Mouse (Mus musculus) embryonic facial prominence, embryonic 10.5 days (tissue): Measurements from ENCODE around the gene Mapk8ip3. TPM values are rescaled to one million over a fixed set of nuclear protein-coding genes. Genes with fewer than 3 reads are reported as not detected.

Experiments used
- DNase-seq: peaks from one replicate; pipeline ENCODE4 v3.0.0-alpha.2; 2017; ENCODE audit warnings: low spot score
- H3K27ac ChIP-seq: fragments of 300-500 bp; sonication (generic); replicated peaks from 2 replicates; pipeline ENCODE4 v1.5.1; 2016; ENCODE audit warnings: mild to moderate bottlenecking
- H3K27me3 ChIP-seq: fragments of 300-500 bp; sonication (generic); replicated peaks from 2 replicates; pipeline ENCODE4 v1.6.1; 2016; ENCODE audit warnings: low read depth, mild to moderate bottlenecking; ENCODE audit not compliant: poor library complexity, severe bottlenecking
- H3K36me3 ChIP-seq: fragments of 300-500 bp; sonication (generic); replicated peaks from 2 replicates; pipeline ENCODE4 v1.6.1; 2016; ENCODE audit warnings: mild to moderate bottlenecking, moderate library complexity
- H3K4me1 ChIP-seq: fragments of 300-500 bp; sonication (generic); 2 replicates; pipeline ENCODE4 v1.6.1; 2016
- H3K4me3 ChIP-seq: fragments of 300-500 bp; sonication (generic); 2 replicates; pipeline ENCODE4 v1.5.1; 2016; ENCODE audit warnings: mild to moderate bottlenecking, moderate library complexity
- H3K9me3 ChIP-seq: fragments of 300-500 bp; sonication (generic); 2 replicates; pipeline ENCODE4 v1.6.1; 2016; ENCODE audit warnings: mild to moderate bottlenecking
- WGBS: fragments of 180-500 bp; shearing (Covaris S2); methylation state at CpG from one replicate; pipeline ENCODE4 v1.1.7; 2016; 5-methylcytosine and 5-hydroxymethylcytosine counted together
- polyA plus RNA-seq: library from polyadenylated mRNA; unstranded; fragments of >200 nt; fragmentation: Nextera tagmentation; extraction: Ambion mirVana; gene quantifications from 2 replicates; pipeline ENCODE4 v1.2.1, GENCODE M21; 2016

Gene Mapk8ip3
- polyA plus RNA-seq, 1 experiment from 2014 or later: 40.9 TPM

DNA sequence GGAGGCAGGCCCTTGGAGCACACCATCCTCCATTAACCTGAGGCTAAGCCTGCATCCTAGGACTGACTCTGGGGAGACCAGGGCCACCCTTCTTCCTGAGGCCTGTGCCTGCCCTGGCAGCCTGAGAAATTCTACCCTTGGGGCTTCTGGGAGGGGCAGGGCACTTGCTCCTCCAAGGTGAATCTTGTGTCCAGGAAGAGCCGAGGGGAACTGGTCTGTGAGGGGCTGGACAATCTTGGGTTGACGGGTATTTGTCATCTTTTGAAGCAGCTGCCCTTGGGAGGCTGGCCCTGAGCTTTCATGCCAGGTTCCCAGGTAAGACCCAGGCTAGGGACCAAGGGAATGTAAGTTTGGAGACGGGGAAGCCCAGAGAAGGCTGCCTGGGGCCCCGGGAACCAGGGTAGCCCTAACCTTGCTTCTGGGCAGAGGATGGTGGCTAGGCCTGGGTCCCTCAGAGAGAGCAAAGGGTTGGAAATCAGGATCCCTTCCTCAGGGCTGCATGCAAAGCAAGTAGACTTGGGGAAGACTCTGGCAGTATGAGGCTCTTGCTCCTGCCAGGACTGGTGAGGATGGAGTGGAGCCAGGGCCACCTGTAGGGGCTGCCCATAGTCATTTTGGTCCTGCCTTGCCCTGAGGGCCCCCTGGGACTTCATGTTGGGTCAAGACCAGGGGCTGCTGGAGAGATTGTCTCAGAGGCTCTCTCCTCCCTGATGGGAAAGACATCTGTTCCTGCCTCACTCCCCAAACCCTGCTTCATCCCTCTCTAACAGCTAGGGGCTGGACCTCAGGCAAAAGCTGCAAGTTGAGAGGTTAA, 38.5 kb downstream of the Mapk8ip3 start:
- Histone ChIP-seq H3K4me3 (peak overlapping the region; percentile 83; the same call in 1 of the 2 replicates), H3K9me3 (no peaks in the 10 kb centered on the region), H3K4me1 (peaks cover 45% of the 10 kb centered on the region), H3K27ac (no peak overlapping the region), H3K27me3 (no peaks in the 10 kb centered on the region), H3K36me3 (peaks cover 74% of the 10 kb centered on the region)
- DNase-seq: no peak
- whole genome bisulfite sequencing: 83% methylated on average over 4 of the region's 4 CpGs

DNA sequence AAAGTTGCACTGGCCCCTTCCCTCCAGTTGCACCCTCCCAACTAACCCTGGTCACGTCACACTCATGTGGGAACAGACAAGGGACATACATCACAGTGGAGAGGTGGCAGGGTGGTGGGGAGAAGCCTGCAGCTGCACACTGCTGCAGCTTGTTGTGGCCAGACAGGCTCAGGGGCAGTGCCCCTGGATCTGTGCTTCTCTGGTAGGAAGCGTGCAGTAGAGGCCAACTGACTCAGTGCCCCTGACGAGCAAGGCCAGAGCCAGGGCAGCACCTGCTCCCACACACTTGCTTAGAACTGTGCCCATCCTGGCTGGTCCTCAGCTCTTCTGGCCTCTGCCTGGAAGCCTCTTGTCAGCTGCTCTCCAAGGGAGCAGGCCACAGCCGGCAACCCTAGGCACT, 39.2 kb downstream of the Mapk8ip3 start:
- no peak for DNase-seq
- Histone ChIP-seq H3K9me3 (no peaks in the 10 kb centered on the region), H3K27me3 (no peaks in the 10 kb centered on the region), H3K4me3 (peak overlapping the region; percentile 83), H3K27ac (no peak overlapping the region), H3K36me3 (peaks cover 74% of the 10 kb centered on the region), H3K4me1 (peaks cover 46% of the 10 kb centered on the region)
- 81% methylated on average over 4 of the region's 4 CpGs for WGBS

DNA sequence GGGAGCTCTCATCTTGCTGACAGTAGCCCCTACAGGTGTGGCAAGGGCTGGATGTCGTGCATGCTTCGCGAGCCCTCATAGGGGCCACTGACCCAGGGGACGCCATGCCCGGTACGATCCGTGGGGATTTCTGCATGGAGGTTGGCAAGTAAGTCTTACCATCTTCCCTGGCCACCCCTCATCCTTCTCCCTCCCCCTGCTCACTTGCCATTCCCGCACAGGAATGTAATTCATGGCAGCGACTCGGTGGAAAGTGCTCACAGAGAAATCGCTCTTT, 39.8 kb downstream of the Mapk8ip3 start:
- Histone ChIP-seq H3K36me3 (peaks cover 74% of the 10 kb centered on the region), H3K4me3 (peak overlapping the region; percentile 83), H3K4me1 (peaks cover 46% of the 10 kb centered on the region), H3K9me3 (no peaks in the 10 kb centered on the region), H3K27ac (peak overlapping the region; percentile 90), H3K27me3 (no peaks in the 10 kb centered on the region)
- WGBS: 41% methylated on average over 11 of the region's 11 CpGs
- no peak for DNase-seq

DNA sequence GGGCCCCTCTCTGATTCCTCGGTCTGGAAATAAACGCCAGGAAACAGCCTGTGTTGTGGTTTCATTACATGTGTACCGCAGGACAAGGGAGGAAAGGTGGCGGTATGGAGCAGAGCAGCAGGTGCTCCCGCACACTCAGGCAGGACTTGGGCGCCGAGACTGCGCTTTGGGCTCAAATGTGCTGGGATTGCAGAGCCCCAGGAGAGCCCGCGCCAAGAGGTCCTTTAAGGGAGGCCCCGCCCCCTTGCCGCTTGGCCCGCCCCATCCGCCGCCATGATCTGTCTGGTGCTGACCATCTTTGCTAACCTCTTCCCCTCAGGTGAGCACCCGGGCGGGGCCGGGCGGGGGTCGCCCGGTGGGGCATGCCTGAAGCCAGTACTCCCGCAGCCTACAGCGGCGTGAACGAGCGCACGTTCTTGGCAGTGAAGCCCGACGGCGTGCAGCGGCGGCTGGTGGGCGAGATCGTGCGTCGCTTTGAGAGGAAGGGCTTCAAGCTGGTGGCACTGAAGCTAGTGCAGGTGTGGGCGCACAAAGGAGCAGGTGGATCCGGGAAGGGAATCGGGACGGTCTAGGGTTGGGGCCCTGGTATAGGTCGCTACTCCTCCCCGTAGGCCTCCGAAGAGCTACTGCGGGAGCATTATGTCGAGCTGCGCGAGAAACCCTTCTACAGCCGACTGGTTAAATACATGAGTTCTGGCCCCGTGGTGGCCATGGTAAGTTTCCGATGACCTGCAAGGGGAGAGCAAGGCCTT, 40.4 kb downstream of the Mapk8ip3 start, which contains the start of gene Nme3:
Gene Nme3, plus strand, starts transcription at position 260 of the 752 bp plus-strand sequence.
- 2% methylated on average over 50 of the region's 50 CpGs for WGBS
- peaks cover 46% of the 10 kb centered on the region for H3K4me1 ChIP-seq

DNA sequence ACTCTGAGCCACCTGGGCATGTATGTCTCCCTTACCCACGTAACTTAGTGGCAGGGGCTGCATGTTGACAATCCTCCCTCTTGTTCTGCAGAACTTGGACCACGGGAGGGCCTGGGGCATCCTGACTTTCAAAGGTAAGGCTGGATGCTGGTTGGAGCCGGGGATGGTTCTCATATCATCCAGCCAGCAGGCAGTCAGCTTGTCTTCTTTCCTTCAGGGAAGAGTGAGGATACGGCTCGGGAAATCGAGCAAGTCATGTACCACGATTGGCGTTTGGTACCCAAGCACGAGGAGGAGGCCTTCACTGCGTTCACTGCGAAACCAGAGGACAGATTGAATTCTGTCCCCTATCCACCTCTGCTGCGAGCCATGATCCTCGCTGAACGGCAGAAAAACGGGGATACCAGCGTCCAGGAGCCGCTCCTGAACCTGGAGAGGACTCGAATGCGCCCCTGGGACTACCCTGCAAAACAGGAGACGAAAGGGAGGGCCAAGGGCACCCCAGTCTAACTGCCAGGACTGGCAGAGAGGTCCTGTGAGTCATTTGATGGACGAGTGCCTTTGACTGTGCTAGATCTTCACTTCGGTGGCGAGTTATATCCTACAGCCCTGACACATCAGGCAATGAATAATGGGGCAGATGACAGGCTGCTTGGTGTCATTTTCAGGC, 41.1 kb downstream of the Mapk8ip3 start:
- Histone ChIP-seq H3K4me1 (peaks cover 46% of the 10 kb centered on the region), H3K27me3 (no peaks in the 10 kb centered on the region), H3K9me3 (no peaks in the 10 kb centered on the region), H3K4me3 (peak overlapping the region; percentile 83), H3K36me3 (peaks cover 74% of the 10 kb centered on the region), H3K27ac (peak overlapping the region; percentile 90)
- WGBS: 13% methylated on average over 23 of the region's 23 CpGs
- DNase-seq: no peak

More for the DNA sequence above, 40.4 kb downstream of the Mapk8ip3 start, which contains the start of gene Nme3:
- H3K36me3 ChIP-seq: peaks cover 74% of the 10 kb centered on the region
- H3K4me3 ChIP-seq: peak within 1 kb of the TSS; percentile 83
- H3K27ac ChIP-seq: peak within 1 kb of the TSS; percentile 90
- H3K9me3 ChIP-seq: no peaks in the 10 kb centered on the region
- peak; percentile 86 for DNase-seq
- H3K27me3 ChIP-seq: no peaks in the 10 kb centered on the region

DNA sequence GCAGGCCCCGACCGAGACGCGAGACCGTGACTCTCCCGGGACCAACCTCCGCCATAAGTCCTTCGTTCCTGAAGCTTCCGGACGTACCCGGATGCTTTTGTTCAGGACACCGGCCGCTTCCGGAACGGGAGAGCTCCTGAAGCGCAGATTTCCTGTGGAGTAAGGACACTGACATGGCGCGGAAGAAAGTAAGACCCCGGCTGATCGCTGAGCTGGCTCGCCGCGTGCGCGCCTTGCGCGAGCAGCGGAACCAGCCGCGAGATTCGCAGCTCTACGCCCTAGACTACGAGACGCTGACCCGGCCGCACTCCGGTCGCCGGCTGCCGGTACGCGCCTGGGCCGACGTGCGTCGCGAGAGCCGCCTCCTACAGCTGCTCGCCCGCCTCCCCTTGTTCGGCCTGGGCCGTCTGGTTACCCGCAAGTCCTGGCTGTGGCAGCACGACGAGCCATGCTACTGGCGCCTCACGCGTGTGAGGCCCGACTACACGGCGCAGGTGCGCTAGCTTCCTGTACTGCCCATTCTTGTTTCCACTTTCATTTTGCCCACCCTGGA, 41.7 kb downstream of the Mapk8ip3 start, which contains the start of the genes Eme2 and Mrps34:
Gene Eme2, minus strand, starts transcription at position 93 of the 553 bp plus-strand sequence.
Gene Mrps34, plus strand, starts transcription at position 122 of the 553 bp plus-strand sequence.
- no peaks in the 10 kb centered on the region for H3K27me3 ChIP-seq
- WGBS: under 1% methylated on average over 62 of the region's 62 CpGs
- peak within 1 kb of the TSS; percentile 83 for H3K4me3 ChIP-seq
- peak; percentile 91 for DNase-seq
- no peaks in the 10 kb centered on the region for H3K9me3 ChIP-seq
- H3K27ac ChIP-seq: peak within 1 kb of the TSS; percentile 90
- peaks cover 74% of the 10 kb centered on the region for H3K36me3 ChIP-seq
- peaks cover 46% of the 10 kb centered on the region for H3K4me1 ChIP-seq

DNA sequence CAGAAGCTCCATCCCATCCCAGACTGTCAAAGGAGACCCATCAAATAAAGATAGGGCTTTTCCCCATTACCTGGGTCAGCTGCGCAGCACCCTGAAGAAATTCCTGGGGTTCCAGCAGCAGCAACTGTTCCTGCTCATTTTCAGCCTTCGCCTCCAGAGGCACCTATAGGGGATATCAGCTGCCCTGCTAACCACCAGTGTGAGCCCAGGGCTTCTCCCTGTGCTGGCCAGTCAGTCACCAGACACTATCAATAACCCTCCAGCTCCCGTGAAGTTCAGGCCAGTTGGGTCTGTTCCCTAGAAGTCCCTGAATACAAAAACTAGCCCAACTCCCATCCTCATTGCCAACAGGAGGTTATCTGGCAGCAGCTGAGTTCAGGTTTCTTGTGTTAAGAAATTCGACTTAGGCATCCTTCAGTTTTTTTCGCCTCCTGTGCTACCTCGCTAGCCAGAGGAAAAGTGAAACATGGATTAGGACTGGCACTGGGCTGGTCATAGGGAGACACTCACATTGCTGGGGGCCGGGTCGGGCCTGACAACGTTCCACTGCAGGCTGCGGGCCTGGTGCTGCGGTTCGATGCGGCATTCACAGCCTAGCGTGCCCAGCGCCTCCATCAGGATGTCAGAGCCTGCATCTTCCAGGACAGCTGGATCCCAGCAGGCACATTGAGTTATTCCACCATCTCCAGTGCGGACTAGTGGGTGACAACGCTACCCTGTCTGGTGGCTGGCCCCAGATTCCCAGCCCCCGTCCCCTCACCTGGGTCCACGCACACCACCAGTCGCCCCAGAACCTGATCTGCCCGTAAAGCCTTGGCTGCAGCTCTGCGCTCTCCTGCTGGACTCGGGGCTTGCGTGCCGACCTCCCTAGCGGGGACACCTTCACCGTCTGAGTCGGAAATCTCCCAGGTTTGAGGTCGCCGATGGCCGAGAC, 42.4 kb downstream of the Mapk8ip3 start:
- Histone ChIP-seq H3K27me3 (no peaks in the 10 kb centered on the region), H3K27ac (peak overlapping the region; percentile 90), H3K9me3 (no peaks in the 10 kb centered on the region), H3K4me1 (peaks cover 46% of the 10 kb centered on the region), H3K36me3 (peaks cover 74% of the 10 kb centered on the region), H3K4me3 (peak overlapping the region; percentile 83)
- WGBS: 10% methylated on average over 31 of the region's 31 CpGs
- no peak for DNase-seq

DNA sequence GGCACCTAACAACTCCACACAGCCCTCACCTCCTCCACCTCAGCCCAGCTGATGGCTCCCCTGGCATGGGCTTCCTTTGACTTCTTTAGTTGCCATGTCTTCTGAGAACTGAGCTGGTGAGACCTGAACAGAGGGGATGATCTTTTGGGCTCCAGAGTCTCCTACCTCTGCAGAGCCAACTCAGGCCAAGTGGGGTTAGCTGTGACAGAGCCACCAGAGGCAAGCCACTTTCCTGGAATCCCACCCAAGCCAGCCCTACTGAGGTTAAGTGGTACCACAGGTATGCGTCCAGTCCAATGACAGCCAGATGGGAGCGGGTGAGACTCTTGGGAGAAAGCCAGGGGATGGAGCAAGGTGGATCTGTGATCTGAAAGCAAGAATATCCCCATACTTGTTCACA, 43.5 kb downstream of the Mapk8ip3 start:
- Histone ChIP-seq H3K4me3 (peak overlapping the region; percentile 83; the same call in 1 of the 2 replicates), H3K9me3 (no peaks in the 10 kb centered on the region), H3K27ac (no peak overlapping the region), H3K27me3 (no peaks in the 10 kb centered on the region), H3K36me3 (peaks cover 73% of the 10 kb centered on the region), H3K4me1 (peaks cover 46% of the 10 kb centered on the region)
- DNase-seq: no peak
- 95% methylated on average over 2 of the region's 2 CpGs for WGBS

DNA sequence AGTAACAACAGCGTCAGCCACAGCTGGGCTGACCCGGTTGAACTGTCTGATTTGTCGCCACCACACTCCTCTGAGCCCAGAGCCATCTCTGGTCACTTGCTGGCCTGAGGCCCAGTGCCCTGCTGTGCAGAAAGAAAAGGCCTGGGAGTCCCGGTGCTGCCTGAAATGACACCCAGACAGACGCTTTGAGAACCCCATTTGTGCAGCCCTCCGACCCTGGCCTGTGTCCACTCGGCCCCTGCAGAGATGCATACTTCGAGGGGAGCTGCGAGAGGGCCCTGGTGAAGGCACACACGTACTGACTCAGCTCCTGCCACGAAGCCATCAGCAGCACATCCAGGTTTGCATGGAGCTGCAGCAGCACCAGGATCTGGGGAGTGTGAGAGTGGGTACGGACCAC, 44.0 kb downstream of the Mapk8ip3 start:
- Histone ChIP-seq H3K4me1 (peaks cover 45% of the 10 kb centered on the region), H3K4me3 (peak overlapping the region; percentile 83; the same call in 1 of the 2 replicates), H3K27me3 (no peaks in the 10 kb centered on the region), H3K27ac (no peak overlapping the region), H3K9me3 (no peaks in the 10 kb centered on the region), H3K36me3 (peaks cover 68% of the 10 kb centered on the region)
- 92% methylated on average over 12 of the region's 12 CpGs for WGBS
- DNase-seq: no peak

DNA sequence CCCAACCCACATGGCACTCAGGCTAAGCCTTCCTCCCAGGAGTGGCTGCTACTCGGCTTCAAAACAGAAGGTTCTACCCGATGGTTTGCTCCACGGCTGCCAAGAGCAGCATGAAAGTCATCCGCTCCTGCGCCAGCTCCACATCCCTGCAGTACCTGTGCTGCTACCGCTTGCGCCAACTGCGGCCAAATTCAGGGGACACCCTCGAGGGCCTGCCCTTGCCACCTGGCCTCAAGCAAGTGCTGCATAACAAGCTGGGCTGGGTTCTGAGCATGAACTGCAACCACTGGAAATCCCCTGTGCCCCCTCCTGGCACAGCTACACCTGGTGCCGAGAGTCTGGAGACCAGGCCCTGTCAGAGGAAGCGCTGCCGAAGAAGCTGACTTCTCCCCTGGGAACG, 45.5 kb downstream of the Mapk8ip3 start:
- Histone ChIP-seq H3K27ac (no peak overlapping the region), H3K4me3 (no peak overlapping the region), H3K27me3 (no peaks in the 10 kb centered on the region), H3K36me3 (peaks cover 57% of the 10 kb centered on the region), H3K4me1 (peaks cover 40% of the 10 kb centered on the region), H3K9me3 (no peaks in the 10 kb centered on the region)
- no peak for DNase-seq
- 90% methylated on average over 13 of the region's 13 CpGs for WGBS
